Mouse (Mus musculus) small intestine, adult 2 months (tissue): ENCODE measurements around the gene Gper1. TPM values are rescaled to one million over a fixed set of nuclear protein-coding genes. Genes with fewer than 3 reads are reported as not detected.
"Not testable (repeated sequence)": the region's sequence is repeated elsewhere in the genome, so short reads cannot be mapped to it uniquely, and the experiment has no call there.

ENCODE experiments used
- H3K27ac ChIP-seq: fragments of 200-500 bp; 2 replicates; pipeline ENCODE4 v1.5.1; 2012; ENCODE audit warnings: low read depth, low read length, control low read depth, inconsistent platforms; ENCODE audit not compliant: insufficient read depth
- H3K27me3 ChIP-seq: fragments of 200-500 bp; 2 replicates; pipeline ENCODE4 v1.6.1; 2012; ENCODE audit warnings: mild to moderate bottlenecking, moderate library complexity, low read length, inconsistent platforms; ENCODE audit not compliant: control insufficient read depth, insufficient read depth
- H3K36me3 ChIP-seq: fragments of 200-500 bp; 2 replicates; pipeline ENCODE4 v1.6.1; 2012; ENCODE audit warnings: mild to moderate bottlenecking, low read length, control low read depth, inconsistent platforms; ENCODE audit not compliant: control insufficient read depth, insufficient read depth
- H3K4me1 ChIP-seq: fragments of 200-500 bp; 2 replicates; pipeline ENCODE4 v1.6.1; 2012; ENCODE audit warnings: low read length, inconsistent platforms, mixed read lengths; ENCODE audit not compliant: control insufficient read depth, insufficient read depth, insufficient read length
- H3K4me3 ChIP-seq: fragments of 200-500 bp; 2 replicates; pipeline ENCODE4 v1.5.1; 2012; ENCODE audit warnings: low read depth, mild to moderate bottlenecking, control low read depth, inconsistent platforms, low read length, moderate library complexity
- CTCF ChIP-seq: fragments of 200-500 bp; IDR thresholded peaks from 2 replicates; pipeline ENCODE4 v1.5.1; 2012; ENCODE audit warnings: low read depth, mild to moderate bottlenecking, control low read depth, inconsistent platforms, low read length, moderate library complexity, mixed read lengths; ENCODE audit not compliant: insufficient replicate concordance, insufficient read length; ENCODE audit errors: extremely low read depth
- POLR2A ChIP-seq: fragments of 200-500 bp; IDR thresholded peaks from 2 replicates; pipeline ENCODE4 v1.6.1; 2012; ENCODE audit warnings: low read depth, mild to moderate bottlenecking, control low read depth, inconsistent platforms, low read length, moderate library complexity
- WGBS: fragments of 180-500 bp; shearing (Covaris S2); methylation state at CpG from one replicate; pipeline ENCODE4 v1.1.7; 2018; 5-methylcytosine and 5-hydroxymethylcytosine counted together
- polyA plus RNA-seq: library from polyadenylated mRNA; depleted of rRNA; stranded (reverse); fragments of >200 nt; gene quantifications from 2 replicates; pipeline ENCODE4 v1.2.3, GENCODE M21; 2012

Gene Gper1
- polyA plus RNA-seq, 1 experiment: 1.8 TPM

DNA sequence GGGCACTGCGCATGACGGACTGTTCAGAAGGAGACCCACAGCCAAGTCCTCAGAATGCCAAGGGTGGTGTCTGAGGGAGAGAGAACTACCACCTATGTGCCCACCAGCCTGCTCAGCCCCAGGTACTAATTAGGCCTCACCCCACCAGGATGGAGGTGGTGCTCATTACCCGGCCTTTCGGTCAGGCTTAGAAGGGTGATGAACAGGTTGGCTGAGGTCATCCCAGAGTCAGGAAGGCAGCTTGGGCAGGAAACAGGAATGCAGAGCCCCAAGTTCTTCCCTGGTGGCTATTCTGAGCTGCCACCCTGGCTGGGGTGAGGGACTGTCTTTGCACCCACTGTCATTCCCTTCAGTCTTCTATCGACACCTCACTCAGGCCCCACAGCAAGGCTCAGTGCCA, 36.9 kb upstream of the Gper1 start:
- 97% methylated on average over 5 of the region's 5 CpGs for WGBS
- Histone ChIP-seq H3K36me3 (no peaks in the 10 kb centered on the region; the same call in 1 of the 2 replicates), H3K27me3 (no peaks in the 10 kb centered on the region), H3K27ac (no peak overlapping the region), H3K4me3 (no peak overlapping the region), H3K4me1 (peaks cover 26% of the 10 kb centered on the region)
- TF ChIP-seq POLR2A (no peak), CTCF (no peak)

- no peak overlapping the region; the same call in 1 of the 2 replicates for H3K27ac ChIP-seq
Observed at GRCm38 (mm10) chr5:139387329-139388194, 35.4 kb upstream of the Gper1 start.

DNA sequence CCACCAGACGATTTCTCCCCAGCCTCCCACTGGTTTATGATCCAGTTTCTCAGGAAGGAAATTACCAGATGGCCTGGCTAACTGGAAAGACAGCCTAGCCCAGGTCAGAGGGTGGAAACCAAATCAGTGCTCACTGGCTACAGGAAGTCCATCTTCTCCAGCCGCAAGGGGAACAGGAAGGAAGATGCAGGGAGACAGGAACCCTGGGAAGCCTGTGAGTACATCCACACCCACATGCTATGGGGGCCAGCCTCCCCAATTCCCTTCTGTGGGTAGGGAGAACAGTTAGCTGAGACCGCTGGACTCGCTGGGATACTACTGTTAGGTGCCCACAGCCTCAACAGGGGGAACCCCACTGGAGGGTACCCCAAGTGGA, 34.8 kb upstream of the Gper1 start:
- no peak overlapping the region for H3K4me3 ChIP-seq
- H3K4me1 ChIP-seq: peaks cover 13% of the 10 kb centered on the region
- H3K36me3 ChIP-seq: no peaks in the 10 kb centered on the region; the same call in 1 of the 2 replicates
- 66% methylated on average over 4 of the region's 4 CpGs for WGBS
- no peaks in the 10 kb centered on the region for H3K27me3 ChIP-seq
- TF ChIP-seq CTCF (no peak), POLR2A (no peak)
- H3K27ac ChIP-seq: no peak overlapping the region; the same call in 1 of the 2 replicates

More at GRCm38 (mm10) chr5:139387329-139388194, 35.4 kb upstream of the Gper1 start:
- Histone ChIP-seq H3K36me3 (no peaks in the 10 kb centered on the region; the same call in 1 of the 2 replicates), H3K4me3 (no peak overlapping the region), H3K4me1 (peaks cover 20% of the 10 kb centered on the region), H3K27me3 (no peaks in the 10 kb centered on the region)
- 87% methylated on average over 10 of the region's 10 CpGs for WGBS
- TF ChIP-seq POLR2A: no peak
- TF ChIP-seq CTCF: no peak

DNA sequence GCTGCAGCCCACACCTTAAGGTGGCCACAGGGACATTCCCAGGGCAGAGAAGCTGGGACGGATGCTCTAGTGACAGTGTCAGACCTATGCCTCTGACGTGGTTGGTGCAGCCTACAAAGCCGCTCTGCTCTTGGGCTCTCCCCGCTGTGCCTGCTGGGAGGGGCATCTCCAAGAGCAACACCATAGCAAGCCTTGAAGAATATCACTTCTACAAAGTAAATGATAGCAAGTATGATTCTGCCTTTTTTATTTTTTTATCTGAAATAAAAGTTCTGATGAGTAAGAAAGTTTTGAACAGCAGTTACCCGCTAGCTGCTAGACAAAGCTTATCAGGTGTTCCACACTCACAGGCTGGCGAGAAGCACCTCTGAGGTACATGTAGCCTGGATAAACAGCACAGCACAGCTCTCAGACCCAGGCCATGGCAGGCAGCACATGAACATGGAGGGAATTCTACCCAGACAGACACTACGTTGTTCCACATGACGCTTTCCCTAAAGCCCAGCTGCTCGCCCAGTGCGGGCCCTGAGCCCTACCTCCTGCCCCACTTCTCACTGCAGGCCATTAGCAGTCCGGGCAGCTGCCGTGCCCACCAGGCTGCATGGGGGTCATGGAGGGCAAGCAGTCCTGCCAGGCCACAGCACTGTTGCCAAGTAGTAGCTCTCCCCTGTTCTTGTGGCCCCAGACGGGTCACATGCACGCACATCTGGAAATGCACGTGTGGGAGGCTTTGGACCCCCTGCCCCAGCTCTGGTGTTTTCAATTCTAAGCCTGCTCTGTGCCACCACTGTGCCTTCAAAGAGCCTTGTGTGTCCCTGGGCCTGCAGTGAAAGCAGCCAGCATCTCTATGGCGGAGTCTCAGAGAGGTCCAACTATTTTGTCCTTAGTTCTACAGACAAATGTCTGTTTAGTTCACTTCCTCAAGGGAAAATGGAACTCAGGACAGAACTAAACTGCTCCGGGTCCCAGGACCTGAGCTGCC, 34.0 kb upstream of the Gper1 start:
- no peaks in the 10 kb centered on the region; the same call in 1 of the 2 replicates for H3K36me3 ChIP-seq
- peak overlapping the region; percentile 46 for H3K27ac ChIP-seq
- H3K4me1 ChIP-seq: peaks cover 12% of the 10 kb centered on the region
- WGBS: 80% methylated on average over 17 of the region's 17 CpGs
- TF ChIP-seq CTCF (no peak), POLR2A (no peak)
- no peak overlapping the region for H3K4me3 ChIP-seq
- H3K27me3 ChIP-seq: no peaks in the 10 kb centered on the region

DNA sequence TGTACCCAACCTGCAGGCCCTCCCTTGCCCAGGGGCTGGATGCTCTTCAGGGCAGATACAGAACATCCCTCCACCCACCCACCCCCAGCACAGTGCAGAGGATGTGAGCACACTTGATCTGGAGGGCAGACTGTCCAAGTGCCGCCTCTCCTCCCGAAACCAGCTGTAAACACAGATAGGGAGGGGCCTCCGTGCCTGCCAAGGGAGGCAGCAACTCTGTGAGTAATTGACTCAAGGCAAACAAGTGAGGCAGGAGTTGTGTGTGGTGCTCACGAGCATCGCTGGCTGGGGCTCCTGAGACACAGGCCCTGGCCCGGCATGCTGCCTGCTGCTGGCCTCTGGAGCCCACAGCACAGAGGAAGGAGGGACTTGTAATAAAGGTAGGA, 33.3 kb upstream of the Gper1 start:
- Histone ChIP-seq H3K4me1 (peaks cover 9% of the 10 kb centered on the region), H3K27me3 (no peaks in the 10 kb centered on the region), H3K4me3 (no peak overlapping the region), H3K36me3 (no peaks in the 10 kb centered on the region; the same call in 1 of the 2 replicates), H3K27ac (peak overlapping the region; percentile 47)
- TF ChIP-seq CTCF (no peak), POLR2A (no peak)
- WGBS: 7% methylated on average over 6 of the region's 6 CpGs

DNA sequence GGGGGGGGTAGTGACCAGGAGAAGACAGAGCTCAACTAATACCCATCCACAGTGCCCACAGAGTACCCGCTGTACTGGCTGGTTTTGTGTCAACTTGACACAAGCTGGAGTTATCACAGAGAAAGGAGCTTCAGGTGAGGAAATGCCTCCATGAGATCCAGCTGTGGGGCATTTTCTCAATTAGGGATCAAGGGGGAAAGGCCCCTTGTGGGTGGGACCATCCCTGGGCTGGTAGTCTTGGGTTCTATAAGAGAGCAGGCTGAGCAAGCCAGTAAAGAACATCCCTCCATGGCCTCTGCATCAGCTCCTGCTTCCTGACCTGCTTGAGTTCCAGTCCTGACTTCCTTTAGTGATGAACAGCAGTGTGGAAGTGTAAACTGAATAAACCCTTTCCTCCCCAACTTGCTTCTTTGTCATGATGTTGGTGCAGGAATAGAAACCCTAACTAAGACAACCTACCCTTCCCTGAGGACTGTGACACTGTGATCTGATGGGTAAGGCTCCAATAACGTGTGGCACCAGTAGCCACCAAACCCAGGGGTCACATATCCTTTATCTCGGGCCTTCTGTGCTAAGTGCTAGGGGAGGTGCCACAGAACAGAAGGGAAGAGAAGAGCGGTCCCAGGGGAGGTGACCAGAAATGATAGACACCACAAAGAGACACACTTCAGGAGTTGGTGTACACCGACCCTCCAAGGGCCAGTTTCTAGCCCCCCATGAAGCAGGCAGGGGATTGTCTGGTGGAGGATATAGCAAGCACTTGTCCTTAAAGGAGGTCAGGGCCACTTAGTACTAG, 32.4 kb upstream of the Gper1 start:
- H3K27ac ChIP-seq: peak overlapping the region; percentile 47; the same call in 1 of the 2 replicates
- not testable (repeated sequence) for H3K4me3 ChIP-seq, H3K4me1 ChIP-seq, H3K27me3 ChIP-seq, H3K36me3 ChIP-seq
- 83% methylated on average over 5 of the region's 5 CpGs for WGBS
